Mouse (Mus musculus): ENCODE data around the gene Clybl.

Clybl gene
- long read RNA-seq, experiment 1, transcript Clybl-201 (8 exons, 1,231 nt): major isoform, 47 of 66 reads
- long read RNA-seq, experiment 1, partial matches to known transcripts: 10 of 66 reads
- long read RNA-seq, experiment 1, other reads (novel, unspliced or antisense): 9 of 66 reads
- long read RNA-seq, experiment 2, transcript Clybl-201 (8 exons, 1,231 nt): major isoform, 46 of 68 reads
- long read RNA-seq, experiment 2, partial matches to known transcripts: 7 of 68 reads
- long read RNA-seq, experiment 2, other reads (novel, unspliced or antisense): 15 of 68 reads

DNA sequence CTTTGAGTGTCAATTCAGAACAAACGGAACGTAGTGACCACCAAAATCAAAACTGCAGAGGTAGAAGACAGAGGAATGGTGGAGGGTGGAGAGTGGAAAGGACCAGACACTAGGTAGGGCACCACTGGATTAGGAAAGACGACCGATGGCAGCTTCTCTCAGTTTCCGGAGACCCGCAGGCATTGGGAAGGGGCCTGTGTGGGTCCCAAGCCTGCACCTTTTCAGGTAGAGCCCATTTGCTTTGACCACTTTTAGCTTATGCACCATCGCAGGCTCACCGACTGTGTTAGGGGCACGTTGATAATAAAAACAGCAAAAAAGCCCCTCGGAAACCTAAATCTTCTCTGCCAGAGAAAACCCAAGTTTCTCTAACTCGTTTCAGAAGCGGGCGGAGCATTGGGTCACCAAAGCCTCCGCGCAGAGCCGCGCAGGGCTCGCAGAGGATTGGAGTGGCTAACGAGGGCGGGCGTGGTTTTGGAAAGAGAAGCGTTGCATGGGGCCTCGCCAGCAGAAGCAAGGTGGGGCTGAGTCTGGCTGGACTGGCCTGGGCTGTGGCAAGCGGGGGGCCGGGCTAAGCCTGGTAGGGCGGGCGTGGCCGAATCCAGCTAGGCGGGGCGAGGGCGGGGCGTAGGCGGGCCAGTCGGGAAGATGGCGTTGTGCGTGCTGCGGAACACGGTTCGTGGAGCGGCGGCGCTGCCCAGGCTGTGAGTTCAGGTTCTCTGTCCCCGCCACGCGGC is at the start of gene Clybl:
Gene Clybl (plus strand): TSS at position 627 of the 737 bp plus-strand sequence.
- intact Hi-C loops (cut with DNase I): no loop called here

- intact Hi-C loops (cut with DNase I): no loop called here
Observed at GRCm38 (mm10) chr14:122136368-122136928, 45.1 kb upstream of the Clybl start.

DNA sequence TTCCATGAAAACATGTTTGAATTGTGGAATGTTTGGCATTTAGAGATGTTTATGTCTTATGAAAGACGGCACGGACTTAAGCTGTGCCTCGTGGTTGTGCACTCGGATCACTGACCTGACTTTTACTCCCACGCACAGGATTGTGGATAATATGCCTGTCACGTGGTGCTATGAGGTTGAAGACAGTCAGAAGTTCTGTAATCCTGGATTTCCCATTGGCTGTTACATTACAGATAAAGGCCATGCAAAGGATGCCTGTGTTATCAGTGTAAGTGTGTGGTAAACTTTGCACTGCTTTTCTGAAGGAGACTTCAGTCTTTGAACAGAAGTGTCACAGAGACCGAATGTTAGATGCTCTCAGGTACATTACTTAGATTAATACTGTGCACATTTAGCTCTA is 44.3 kb upstream of the Clybl start:
- intact Hi-C loops (cut with DNase I): no loop called here

GRCm38 (mm10) chr14:122140126-122140525 is 41.4 kb upstream of the Clybl start:
- intact Hi-C loops (cut with DNase I): no loop called here

GRCm38 (mm10) chr14:122143585-122144269 is 37.8 kb upstream of the Clybl start:
- intact Hi-C loops (cut with DNase I): no loop called here

DNA sequence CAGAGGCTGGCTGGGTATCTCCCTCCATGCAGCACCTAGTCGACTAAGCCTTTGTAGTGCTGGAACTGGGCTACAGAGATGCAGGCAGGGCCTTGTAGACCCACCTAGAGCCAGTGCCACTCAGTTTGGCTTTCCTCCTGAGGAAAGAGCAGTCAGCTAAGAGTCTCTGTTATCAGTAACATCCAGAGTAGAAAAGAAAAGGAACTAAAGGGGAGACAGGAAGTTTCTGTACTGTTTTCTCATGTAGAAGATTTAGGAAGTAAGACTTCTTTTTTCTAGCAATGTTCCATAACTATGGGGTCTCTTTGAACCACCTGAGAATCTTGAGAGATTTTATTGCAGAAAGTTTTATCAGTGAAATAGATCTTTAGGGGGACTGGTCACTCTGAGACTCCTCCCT is 36.1 kb upstream of the Clybl start:
- intact Hi-C loops (cut with DNase I): no loop called here

GRCm38 (mm10) chr14:122150616-122151015 is 30.9 kb upstream of the Clybl start:
- intact Hi-C loops (cut with DNase I): no loop called here

DNA sequence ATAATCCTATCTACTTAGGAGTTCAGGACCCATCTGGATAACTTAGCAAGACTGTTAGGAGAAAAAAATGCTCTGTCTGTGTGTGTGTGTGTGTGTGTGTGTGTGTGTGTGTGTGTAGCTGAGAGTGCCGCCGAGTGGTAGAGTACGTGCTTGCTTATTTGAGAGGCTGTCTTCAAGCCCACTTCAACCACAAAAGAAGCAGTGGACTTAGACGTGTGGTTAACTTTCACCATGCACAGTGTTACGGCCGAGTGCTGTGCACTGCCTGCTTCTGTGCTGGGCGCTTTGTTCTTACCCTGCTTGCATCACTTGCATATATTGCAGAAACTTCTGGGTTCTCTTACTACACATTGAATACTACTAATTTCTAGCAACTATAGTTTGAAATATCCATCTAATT is 23.8 kb upstream of the Clybl start:
- intact Hi-C loops (cut with DNase I): no loop called here

DNA sequence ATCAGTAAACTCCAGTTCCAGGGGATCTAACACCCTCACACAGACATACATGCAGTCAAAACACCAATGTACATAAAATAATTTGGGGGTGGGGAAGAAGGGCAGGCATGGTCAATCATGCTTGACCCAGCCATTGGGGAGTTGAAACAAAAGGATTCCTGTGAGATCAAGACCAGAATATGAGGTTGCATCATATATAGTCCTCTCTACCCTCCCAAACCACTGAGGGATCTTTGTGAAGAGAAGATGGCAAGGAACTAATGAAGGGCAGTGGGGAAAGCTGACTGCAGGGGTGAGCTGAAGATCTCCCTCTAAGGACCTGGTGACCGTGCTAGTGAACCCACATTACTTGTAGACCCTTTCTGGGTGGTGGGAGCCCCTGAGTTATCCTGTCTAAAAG is 20.6 kb upstream of the Clybl start:
- intact Hi-C loops (cut with DNase I): no loop called here

DNA sequence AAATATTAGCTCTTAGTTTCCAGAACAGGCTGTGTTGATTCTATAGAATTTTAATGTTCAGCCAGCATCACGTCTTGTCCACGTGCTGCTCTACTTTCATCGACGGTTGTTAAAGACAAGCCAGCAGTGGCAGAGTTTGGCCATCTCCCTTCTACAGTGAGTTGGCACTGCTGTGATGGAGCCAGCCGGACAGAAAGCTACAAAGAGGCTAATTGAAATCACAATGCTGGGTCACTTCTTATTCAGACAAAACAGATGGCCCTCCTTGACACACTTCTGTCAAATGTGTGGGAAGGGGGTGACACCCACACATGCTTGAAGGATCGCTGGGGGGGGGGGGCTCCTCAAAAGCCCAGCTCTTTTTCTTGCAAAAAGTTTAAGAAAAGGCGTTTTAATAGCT is 12.6 kb upstream of the Clybl start:
- intact Hi-C loops (cut with DNase I): no loop called here

DNA sequence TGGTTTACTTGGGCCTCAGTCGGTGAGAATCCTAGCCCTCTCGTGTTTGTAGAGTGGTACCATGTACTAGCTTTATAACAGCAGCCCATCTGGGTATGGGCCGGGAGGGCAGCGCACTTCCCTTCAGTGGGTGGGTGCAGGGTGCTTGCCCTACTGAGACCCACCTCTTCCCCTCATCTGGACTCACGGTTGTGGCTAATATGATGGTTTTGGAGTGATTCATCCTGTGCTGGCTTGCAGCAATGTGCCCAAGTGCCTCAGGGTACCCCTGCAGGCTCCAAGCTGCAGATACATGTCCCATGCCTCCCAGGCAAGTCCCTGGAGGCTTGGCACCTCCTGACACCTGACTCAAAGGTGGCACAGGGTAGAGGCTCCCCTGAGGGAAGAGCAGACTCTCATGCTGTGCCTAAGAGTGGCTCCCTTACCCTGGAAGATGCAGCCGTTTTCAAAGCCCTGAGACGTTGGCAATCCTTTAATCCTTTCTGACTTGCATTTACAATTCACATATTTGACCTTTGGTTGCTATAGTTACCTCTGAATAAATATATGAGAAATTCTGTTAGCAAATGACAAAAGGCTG is 11.2 kb upstream of the Clybl start:
- intact Hi-C loops (cut with DNase I): no loop called here

GRCm38 (mm10) chr14:122171031-122171430 is 10.5 kb upstream of the Clybl start:
- intact Hi-C loops (cut with DNase I): no loop called here

GRCm38 (mm10) chr14:122176263-122176798 is 5.2 kb upstream of the Clybl start:
- intact Hi-C loops (cut with DNase I): no loop called here

DNA sequence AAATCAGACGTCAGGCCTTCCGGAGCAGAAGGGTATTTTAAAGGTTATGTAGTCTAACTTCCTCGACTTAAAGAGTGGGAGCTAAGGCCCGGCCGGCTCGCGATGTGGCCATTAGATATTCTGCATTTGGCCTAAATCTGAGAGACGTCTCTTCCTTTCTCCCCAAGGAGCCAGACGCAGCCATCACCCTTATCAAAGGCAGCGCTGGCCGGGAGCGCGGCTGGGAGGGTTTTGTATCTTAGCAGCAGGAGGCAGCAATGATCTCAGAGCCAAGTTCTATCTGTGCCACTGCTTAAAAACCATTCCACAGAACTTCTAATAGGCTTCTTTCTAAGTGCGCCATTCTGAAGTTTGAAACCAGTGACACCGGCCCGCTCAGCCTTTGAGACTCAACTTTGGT is 2.2 kb upstream of the Clybl start:
- intact Hi-C loops (cut with DNase I): no loop called here

DNA sequence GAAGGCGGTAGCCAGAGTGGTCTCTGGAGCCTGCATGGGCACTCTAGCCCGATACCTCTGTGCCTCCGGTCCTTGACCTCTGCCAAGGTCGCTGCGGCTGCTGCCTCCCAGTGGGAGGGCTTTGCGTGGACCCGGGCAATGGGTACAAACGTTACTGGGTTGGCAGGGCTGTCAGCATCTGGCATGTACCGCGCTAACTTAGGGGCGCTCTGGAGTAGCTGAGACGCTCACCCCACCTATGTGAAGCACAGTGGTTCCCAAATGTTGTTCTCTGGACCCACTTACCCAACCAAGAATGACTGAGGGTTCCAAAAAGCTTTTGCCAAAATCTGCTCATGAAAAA is 282 bp downstream of the Clybl start:
- intact Hi-C loops (cut with DNase I): no loop called here

GRCm38 (mm10) chr14:122182220-122182619 is 716 bp downstream of the Clybl start:
- intact Hi-C loops (cut with DNase I): no loop called here

DNA sequence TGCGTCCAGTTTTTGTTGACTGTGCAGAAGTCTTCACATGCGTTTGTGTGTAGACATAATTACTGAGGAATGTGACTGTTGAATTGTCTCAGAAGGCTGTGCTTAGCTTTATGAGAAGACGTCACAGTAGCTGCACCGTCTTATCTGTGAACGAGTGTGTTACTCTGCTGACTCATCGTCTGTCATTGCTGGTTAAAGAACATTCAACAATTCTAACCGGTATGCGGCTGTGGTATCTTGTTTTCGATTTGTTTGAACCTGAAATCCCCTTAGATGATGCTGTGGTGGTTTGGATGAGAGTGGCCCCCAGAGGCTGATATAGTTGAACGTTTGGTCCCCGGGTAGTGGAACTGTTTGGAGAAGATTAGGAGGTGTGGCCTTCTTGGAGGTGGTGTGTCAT is 2.5 kb downstream of the Clybl start:
- intact Hi-C loops (cut with DNase I): no loop called here

- intact Hi-C loops (cut with DNase I): no loop called here
Observed at GRCm38 (mm10) chr14:122188250-122188649, 6.7 kb downstream of the Clybl start.

DNA sequence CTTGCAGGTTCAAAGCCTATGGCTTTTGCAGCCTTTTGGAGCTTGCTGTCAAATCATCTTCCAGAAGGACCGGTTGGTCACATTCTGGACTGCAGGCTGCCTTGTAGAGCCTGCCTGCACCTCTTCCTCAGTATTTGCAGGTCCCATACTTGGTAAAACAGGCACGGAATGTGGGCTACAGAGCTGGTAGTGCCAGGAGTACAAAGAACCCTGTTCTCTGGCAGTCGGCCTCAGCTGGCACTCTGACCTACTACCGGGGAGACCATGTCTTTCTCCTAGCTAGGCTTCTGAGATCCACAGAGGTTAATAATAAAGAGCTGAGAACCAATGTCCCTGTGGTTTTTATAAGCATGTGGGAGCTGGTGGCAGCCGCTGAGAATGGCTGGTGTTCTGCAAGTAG is 8.4 kb downstream of the Clybl start:
- intact Hi-C loops (cut with DNase I): loop anchor here (5.0 kb wide), 1 partner anchor 687 kb away; no protein-coding TSS in a partner anchor

DNA sequence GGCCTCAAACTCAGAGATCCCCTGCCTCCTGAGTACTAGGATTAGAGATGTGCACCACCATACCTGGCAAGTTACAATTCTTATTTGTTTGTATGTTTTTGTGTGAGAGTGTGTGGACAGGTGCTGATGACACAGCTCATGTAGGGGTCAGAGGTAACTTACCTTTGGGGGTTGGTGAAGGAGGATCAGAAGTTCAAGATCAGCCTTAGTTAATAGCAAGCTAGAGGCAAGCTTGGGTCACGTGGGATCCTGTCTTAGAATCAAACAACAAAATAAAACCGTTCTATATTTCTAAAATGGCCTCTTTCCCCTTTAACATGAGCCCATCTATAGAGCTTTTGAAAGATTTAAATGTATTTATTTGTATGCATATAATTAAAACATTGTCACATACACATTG is 9.0 kb downstream of the Clybl start:
- intact Hi-C loops (cut with DNase I): loop anchor here (5.0 kb wide), 1 partner anchor 687 kb away; no protein-coding TSS in a partner anchor

- intact Hi-C loops (cut with DNase I): loop anchor here (5.0 kb wide), 1 partner anchor 686 kb away; no protein-coding TSS in a partner anchor
Observed at GRCm38 (mm10) chr14:122190941-122191510, 9.5 kb downstream of the Clybl start.
